Mouse (Mus musculus) heart, embryonic 11.5 days (tissue): ENCODE data around the gene Senp3. TPM values are rescaled to one million over a fixed set of nuclear protein-coding genes. Genes with fewer than 3 reads are reported as not detected.

Source experiments
- ATAC-seq: fragments of 200-750 bp; cut with Nextera tagmentation; replicated peaks from 2 replicates; pipeline ENCODE4 v1.8.0; 2017; ENCODE audit warnings: moderate library complexity; ENCODE audit not compliant: insufficient number of reproducible peaks, low FRiP score, low TSS enrichment
- H3K27ac ChIP-seq: fragments of 300-500 bp; sonication (generic); 2 replicates; pipeline ENCODE4 v1.5.1; 2014; ENCODE audit warnings: mild to moderate bottlenecking, low read depth, low read length
- H3K27me3 ChIP-seq: fragments of 300-500 bp; sonication (generic); 2 replicates; pipeline ENCODE4 v1.6.1; 2014; ENCODE audit warnings: mild to moderate bottlenecking, low read length, mixed read lengths; ENCODE audit not compliant: control insufficient read depth, insufficient read depth
- H3K36me3 ChIP-seq: fragments of 300-500 bp; sonication (generic); 2 replicates; pipeline ENCODE4 v1.6.1; 2014; ENCODE audit warnings: mild to moderate bottlenecking, low read length, moderate library complexity, mixed read lengths; ENCODE audit not compliant: control insufficient read depth, insufficient read depth
- H3K4me1 ChIP-seq: fragments of 300-500 bp; sonication (generic); 2 replicates; pipeline ENCODE4 v1.6.1; 2014; ENCODE audit warnings: low read length; ENCODE audit not compliant: control insufficient read depth, insufficient read depth
- H3K4me2 ChIP-seq: fragments of 300-500 bp; sonication (generic); 2 replicates; pipeline ENCODE4 v1.6.1; 2014; ENCODE audit warnings: mild to moderate bottlenecking, moderate library complexity
- H3K4me3 ChIP-seq: fragments of 300-500 bp; sonication (generic); 2 replicates; pipeline ENCODE4 v1.5.1; 2014; ENCODE audit warnings: low read depth, low read length
- H3K9ac ChIP-seq: fragments of 300-500 bp; sonication (generic); 2 replicates; pipeline ENCODE4 v1.6.1; 2014; ENCODE audit warnings: mild to moderate bottlenecking, low read depth, low read length, moderate library complexity
- H3K9me3 ChIP-seq: fragments of 300-500 bp; sonication (generic); replicated peaks from 2 replicates; pipeline ENCODE4 v1.6.1; 2016; ENCODE audit warnings: low read length; ENCODE audit not compliant: control insufficient read depth
- WGBS: fragments of 180-500 bp; shearing (Covaris S2); extraction: QIAGEN DNeasy Blood & Tissue Kit; methylation state at CpG from one replicate; pipeline ENCODE4 v1.1.7; 2014; ENCODE audit not compliant: insufficient replicate concordance; 5-methylcytosine and 5-hydroxymethylcytosine counted together
- polyA plus RNA-seq: library from polyadenylated mRNA; unstranded; fragments of >200 nt; fragmentation: Nextera tagmentation; extraction: Ambion mirVana; gene quantifications from 2 replicates; pipeline ENCODE4 v1.2.1, GENCODE M21; 2014

The Senp3 gene
- polyA plus RNA-seq, 1 experiment from 2014 or later, result 81.4 TPM

GRCm38 (mm10) chr11:69657462-69657881 lies 24.4 kb downstream of the Senp3 start:
- peaks cover 30% of the 10 kb centered on the region for H3K36me3 ChIP-seq
- H3K27ac ChIP-seq, result no peak overlapping the region
- H3K9ac ChIP-seq, result no peak overlapping the region
- H3K4me1 ChIP-seq, result peaks cover 30% of the 10 kb centered on the region
- H3K9me3 ChIP-seq, result no peaks in the 10 kb centered on the region
- H3K4me2 ChIP-seq, result no peak overlapping the region
- no peak overlapping the region for H3K4me3 ChIP-seq
- no peaks in the 10 kb centered on the region for H3K27me3 ChIP-seq
- no peak for ATAC-seq
- 86% methylated on average over 15 of the region's 15 CpGs for WGBS

- 63% methylated on average over 10 of the region's 10 CpGs for WGBS
- Histone ChIP-seq H3K4me1 (peaks cover 30% of the 10 kb centered on the region), H3K27me3 (no peaks in the 10 kb centered on the region), H3K4me3 (no peak overlapping the region), H3K27ac (no peak overlapping the region), H3K36me3 (peaks cover 35% of the 10 kb centered on the region), H3K9ac (0 out of 2 replicates have a peak overlapping the region, but pooled peaks have one; percentile 6), H3K4me2 (no peak overlapping the region; the same call in 1 of the 2 replicates), H3K9me3 (no peaks in the 10 kb centered on the region)
- no peak for ATAC-seq
Measured at GRCm38 (mm10) chr11:69656617-69657461, 25.0 kb downstream of the Senp3 start.

GRCm38 (mm10) chr11:69656065-69656455 lies 25.8 kb downstream of the Senp3 start:
- Histone ChIP-seq H3K4me3 (no peak overlapping the region), H3K9ac (no peak overlapping the region), H3K27ac (no peak overlapping the region), H3K36me3 (peaks cover 42% of the 10 kb centered on the region), H3K27me3 (no peaks in the 10 kb centered on the region), H3K4me2 (no peak overlapping the region), H3K9me3 (no peaks in the 10 kb centered on the region), H3K4me1 (peaks cover 25% of the 10 kb centered on the region)
- WGBS, result 74% methylated on average over 5 of the region's 5 CpGs
- ATAC-seq, result no peak

GRCm38 (mm10) chr11:69655264-69656064 lies 26.4 kb downstream of the Senp3 start, which contains the start of gene Sox15:
Gene Sox15, plus strand, starts transcription at chr11:69655314.
- Histone ChIP-seq H3K27ac (peak within 1 kb of the TSS; percentile 41; the same call in 1 of the 2 replicates), H3K4me1 (peaks cover 21% of the 10 kb centered on the region), H3K9me3 (no peaks in the 10 kb centered on the region), H3K9ac (peak within 1 kb of the TSS; percentile 46; the same call in 1 of the 2 replicates), H3K36me3 (peaks cover 48% of the 10 kb centered on the region), H3K4me2 (peak within 1 kb of the TSS; percentile 34), H3K4me3 (no peak within 1 kb of the TSS), H3K27me3 (no peaks in the 10 kb centered on the region)
- peak; percentile 67 for ATAC-seq
- 25% methylated on average over 34 of the region's 34 CpGs for WGBS

- 41% methylated on average over 9 of the region's 9 CpGs for WGBS
- no peaks in the 10 kb centered on the region for H3K27me3 ChIP-seq
- H3K4me2 ChIP-seq, result peak overlapping the region; percentile 34; the same call in 1 of the 2 replicates
- no peak for ATAC-seq
- H3K4me1 ChIP-seq, result peaks cover 21% of the 10 kb centered on the region
- H3K9me3 ChIP-seq, result no peaks in the 10 kb centered on the region
- H3K9ac ChIP-seq, result no peak overlapping the region
- no peak overlapping the region for H3K4me3 ChIP-seq
- H3K36me3 ChIP-seq, result peaks cover 55% of the 10 kb centered on the region
- peak overlapping the region; percentile 41; the same call in 1 of the 2 replicates for H3K27ac ChIP-seq
Measured at GRCm38 (mm10) chr11:69654760-69655159, 27.1 kb downstream of the Senp3 start.

- no peak overlapping the region for H3K9ac ChIP-seq
- no peak for ATAC-seq
- peaks cover 65% of the 10 kb centered on the region for H3K36me3 ChIP-seq
- WGBS, result 66% methylated on average over 5 of the region's 5 CpGs
- peaks cover 21% of the 10 kb centered on the region for H3K4me1 ChIP-seq
- H3K9me3 ChIP-seq, result no peaks in the 10 kb centered on the region
- H3K27ac ChIP-seq, result no peak overlapping the region
- H3K27me3 ChIP-seq, result no peaks in the 10 kb centered on the region
- no peak overlapping the region for H3K4me2 ChIP-seq
- no peak overlapping the region for H3K4me3 ChIP-seq
Measured at GRCm38 (mm10) chr11:69653399-69653798, 28.5 kb downstream of the Senp3 start.

GRCm38 (mm10) chr11:69645860-69646259 lies 36.0 kb downstream of the Senp3 start:
- H3K36me3 ChIP-seq, result peaks cover 64% of the 10 kb centered on the region
- no peak for ATAC-seq
- no peaks in the 10 kb centered on the region for H3K27me3 ChIP-seq
- H3K4me2 ChIP-seq, result no peak overlapping the region
- H3K4me3 ChIP-seq, result no peak overlapping the region
- H3K9ac ChIP-seq, result no peak overlapping the region
- H3K9me3 ChIP-seq, result no peaks in the 10 kb centered on the region
- H3K4me1 ChIP-seq, result no peaks in the 10 kb centered on the region
- WGBS, result 82% methylated on average over 5 of the region's 5 CpGs
- H3K27ac ChIP-seq, result no peak overlapping the region

GRCm38 (mm10) chr11:69635471-69635870 lies 46.4 kb downstream of the Senp3 start:
- Histone ChIP-seq H3K4me2 (no peak overlapping the region; the same call in 1 of the 2 replicates), H3K27me3 (no peaks in the 10 kb centered on the region), H3K9ac (no peak overlapping the region), H3K4me1 (peaks cover 20% of the 10 kb centered on the region), H3K4me3 (no peak overlapping the region), H3K36me3 (peaks cover 15% of the 10 kb centered on the region), H3K9me3 (no peaks in the 10 kb centered on the region), H3K27ac (no peak overlapping the region)
- no peak for ATAC-seq
- 86% methylated on average over 3 of the region's 3 CpGs for WGBS
